Mouse (Mus musculus): ENCODE measurements at regions not wholly inside any gene's neighbourhood (a gene's known extent, or its start where the extent isn't known, plus 50 kb on each side); places are given as distances from the start of the nearest gene placed in this dataset.
A peak's percentile ranks its signal among the peaks of the same experiment; 100 is the strongest.

- Histone ChIP-seq H3K9me3 (ENCODE audit: control insufficient read depth, low read length) (no peaks in the 10 kb centered on the region), H3K4me3 (ENCODE audit: low read depth, low read length) (no peak overlapping the region), H3K27ac (replicated peaks; ENCODE audit: low read depth, low read length) (no peak overlapping the region), H3K36me3 (ENCODE audit: control insufficient read depth, insufficient read depth, low read length) (no peaks in the 10 kb centered on the region), H3K4me1 (ENCODE audit: control insufficient read depth, insufficient read depth, low read length) (no peaks in the 10 kb centered on the region), H3K9ac (ENCODE audit: low read depth, low read length) (no peak overlapping the region), H3K27me3 (replicated peaks; ENCODE audit: control insufficient read depth, insufficient read depth, low read length) (no peaks in the 10 kb centered on the region), H3K4me2 (ENCODE audit: low read depth, low read length) (no peak overlapping the region)
- ATAC-seq (ENCODE audit: low read depth), result peak; percentile 57; the same call in 1 of the 2 replicates
- peak; percentile 35 for DNase-seq (ENCODE audit: low spot score)
- WGBS, result 39% methylated on average over 8 of the region's 8 CpGs
Measured at GRCm38 (mm10) chr7:69062094-69062493, 313.1 kb upstream of the Arrdc4 start.

GRCm38 (mm10) chr7:69061242-69061641 is 312.2 kb upstream of the Arrdc4 start:
- Histone ChIP-seq H3K4me2 (ENCODE audit: low read depth, low read length) (no peak overlapping the region), H3K27ac (replicated peaks; ENCODE audit: low read depth, low read length) (no peak overlapping the region), H3K36me3 (ENCODE audit: control insufficient read depth, insufficient read depth, low read length) (no peaks in the 10 kb centered on the region), H3K27me3 (replicated peaks; ENCODE audit: control insufficient read depth, insufficient read depth, low read length) (no peaks in the 10 kb centered on the region), H3K4me3 (ENCODE audit: low read depth, low read length) (no peak overlapping the region), H3K4me1 (ENCODE audit: control insufficient read depth, insufficient read depth, low read length) (no peaks in the 10 kb centered on the region), H3K9ac (ENCODE audit: low read depth, low read length) (no peak overlapping the region), H3K9me3 (ENCODE audit: control insufficient read depth, low read length) (no peaks in the 10 kb centered on the region)
- no peak for ATAC-seq (ENCODE audit: low read depth)
- 83% methylated on average over 4 of the region's 4 CpGs for WGBS
- no peak for DNase-seq (ENCODE audit: low spot score)

DNA sequence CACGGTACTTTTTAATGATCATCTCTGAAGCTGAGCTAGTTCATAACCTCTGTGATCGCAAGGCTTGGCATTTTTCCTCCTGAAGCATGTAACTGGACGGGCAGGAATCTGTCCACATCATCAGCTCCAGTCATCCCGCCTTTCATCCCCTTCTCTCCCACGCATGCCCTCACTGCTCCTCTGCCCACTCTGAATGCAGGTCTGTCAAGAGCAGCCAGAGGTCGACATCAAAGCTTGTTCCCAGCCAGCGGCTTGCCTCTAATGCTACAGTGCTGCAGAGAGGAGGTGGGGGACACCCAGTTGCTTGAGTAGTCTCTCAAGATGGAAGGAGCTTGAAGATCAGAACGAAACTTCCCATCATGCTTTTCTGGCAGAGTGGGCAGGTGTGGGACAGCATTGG is 267.5 kb upstream of the Arrdc4 start:
- no peak overlapping the region for H3K4me3 ChIP-seq (ENCODE audit: low read depth, low read length)
- H3K9me3 ChIP-seq (ENCODE audit: control insufficient read depth, low read length), result no peaks in the 10 kb centered on the region
- WGBS, result 51% methylated on average over 8 of the region's 8 CpGs
- no peak for ATAC-seq (ENCODE audit: low read depth)
- DNase-seq (ENCODE audit: low spot score), result no peak
- H3K27ac ChIP-seq (replicated peaks; ENCODE audit: low read depth, low read length), result no peak overlapping the region
- H3K27me3 ChIP-seq (replicated peaks; ENCODE audit: control insufficient read depth, insufficient read depth, low read length), result no peaks in the 10 kb centered on the region
- H3K36me3 ChIP-seq (ENCODE audit: control insufficient read depth, insufficient read depth, low read length), result no peaks in the 10 kb centered on the region
- no peaks in the 10 kb centered on the region for H3K4me1 ChIP-seq (ENCODE audit: control insufficient read depth, insufficient read depth, low read length)
- no peak overlapping the region for H3K4me2 ChIP-seq (ENCODE audit: low read depth, low read length)
- H3K9ac ChIP-seq (ENCODE audit: low read depth, low read length), result no peak overlapping the region

- no peak overlapping the region for H3K4me2 ChIP-seq (ENCODE audit: low read depth, low read length)
- no peak for DNase-seq (ENCODE audit: low spot score)
- H3K9me3 ChIP-seq (ENCODE audit: control insufficient read depth, low read length), result no peaks in the 10 kb centered on the region
- WGBS, result 81% methylated on average over 4 of the region's 4 CpGs
- no peak for ATAC-seq (ENCODE audit: low read depth)
- H3K4me3 ChIP-seq (ENCODE audit: low read depth, low read length), result no peak overlapping the region
- no peak overlapping the region for H3K27ac ChIP-seq (replicated peaks; ENCODE audit: low read depth, low read length)
- H3K9ac ChIP-seq (ENCODE audit: low read depth, low read length), result no peak overlapping the region
- no peaks in the 10 kb centered on the region for H3K27me3 ChIP-seq (replicated peaks; ENCODE audit: control insufficient read depth, insufficient read depth, low read length)
- no peaks in the 10 kb centered on the region for H3K4me1 ChIP-seq (ENCODE audit: control insufficient read depth, insufficient read depth, low read length)
- no peaks in the 10 kb centered on the region for H3K36me3 ChIP-seq (ENCODE audit: control insufficient read depth, insufficient read depth, low read length)
Measured at GRCm38 (mm10) chr7:69015047-69015446, 266.0 kb upstream of the Arrdc4 start.

- Histone ChIP-seq H3K27ac (replicated peaks; ENCODE audit: low read depth, low read length) (no peak overlapping the region), H3K9ac (ENCODE audit: low read depth, low read length) (no peak overlapping the region), H3K36me3 (ENCODE audit: control insufficient read depth, insufficient read depth, low read length) (no peaks in the 10 kb centered on the region), H3K9me3 (ENCODE audit: control insufficient read depth, low read length) (no peaks in the 10 kb centered on the region), H3K4me1 (ENCODE audit: control insufficient read depth, insufficient read depth, low read length) (no peaks in the 10 kb centered on the region), H3K27me3 (replicated peaks; ENCODE audit: control insufficient read depth, insufficient read depth, low read length) (no peaks in the 10 kb centered on the region), H3K4me2 (ENCODE audit: low read depth, low read length) (no peak overlapping the region), H3K4me3 (ENCODE audit: low read depth, low read length) (no peak overlapping the region)
- WGBS, result 46% methylated on average over 10 of the region's 10 CpGs
- ATAC-seq (ENCODE audit: low read depth), result no peak
- no peak for DNase-seq (ENCODE audit: low spot score)
Measured at GRCm38 (mm10) chr7:69007237-69007636, 258.2 kb upstream of the Arrdc4 start.

DNA sequence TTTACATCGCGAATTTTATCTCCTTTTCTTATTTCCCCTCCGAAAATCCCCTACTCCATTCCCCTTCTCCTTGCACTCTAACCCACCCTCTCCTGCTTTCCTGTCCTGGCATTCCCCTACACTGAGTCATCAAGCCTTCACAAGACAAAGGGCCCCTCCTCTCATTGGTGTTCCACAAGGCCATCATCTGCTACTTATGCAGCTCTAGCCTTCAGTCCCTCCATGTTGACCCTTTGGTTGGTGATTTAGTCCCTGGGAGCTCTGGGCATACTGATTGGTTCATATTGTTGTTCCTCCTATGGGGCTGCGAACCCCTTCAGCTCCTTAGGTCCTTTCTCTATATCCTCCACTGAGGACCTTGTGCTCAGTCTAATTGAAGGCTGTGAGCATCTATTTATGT is 239.0 kb upstream of the Arrdc4 start:
- no peak for DNase-seq (ENCODE audit: low spot score)
- H3K36me3 ChIP-seq (ENCODE audit: control insufficient read depth, insufficient read depth, low read length), result no peaks in the 10 kb centered on the region
- no peak overlapping the region for H3K4me3 ChIP-seq (ENCODE audit: low read depth, low read length)
- no peaks in the 10 kb centered on the region for H3K27me3 ChIP-seq (replicated peaks; ENCODE audit: control insufficient read depth, insufficient read depth, low read length)
- no peaks in the 10 kb centered on the region for H3K9me3 ChIP-seq (ENCODE audit: control insufficient read depth, low read length)
- ATAC-seq (ENCODE audit: low read depth), result no peak
- no peak overlapping the region for H3K9ac ChIP-seq (ENCODE audit: low read depth, low read length)
- H3K27ac ChIP-seq (replicated peaks; ENCODE audit: low read depth, low read length), result no peak overlapping the region
- H3K4me2 ChIP-seq (ENCODE audit: low read depth, low read length), result no peak overlapping the region
- no peaks in the 10 kb centered on the region for H3K4me1 ChIP-seq (ENCODE audit: control insufficient read depth, insufficient read depth, low read length)
- 83% methylated on average over 4 of the region's 4 CpGs for WGBS

GRCm38 (mm10) chr7:68983937-68984336 is 234.9 kb upstream of the Arrdc4 start:
- H3K4me1 ChIP-seq (ENCODE audit: control insufficient read depth, insufficient read depth, low read length), result no peaks in the 10 kb centered on the region
- H3K9ac ChIP-seq (ENCODE audit: low read depth, low read length), result no peak overlapping the region
- H3K4me2 ChIP-seq (ENCODE audit: low read depth, low read length), result no peak overlapping the region
- no peaks in the 10 kb centered on the region for H3K9me3 ChIP-seq (ENCODE audit: control insufficient read depth, low read length)
- DNase-seq (ENCODE audit: low spot score) (no peak), ATAC-seq (ENCODE audit: low read depth) (no peak)
- peaks cover 5% of the 10 kb centered on the region; the same call in 1 of the 2 replicates for H3K27me3 ChIP-seq (replicated peaks; ENCODE audit: control insufficient read depth, insufficient read depth, low read length)
- 42% methylated on average over 1 of the region's 1 CpGs for WGBS
- H3K27ac ChIP-seq (replicated peaks; ENCODE audit: low read depth, low read length), result no peak overlapping the region
- no peak overlapping the region for H3K4me3 ChIP-seq (ENCODE audit: low read depth, low read length)
- no peaks in the 10 kb centered on the region for H3K36me3 ChIP-seq (ENCODE audit: control insufficient read depth, insufficient read depth, low read length)

- 34% methylated on average over 10 of the region's 10 CpGs for WGBS
- DNase-seq (ENCODE audit: low spot score) (no peak), ATAC-seq (ENCODE audit: low read depth) (no peak)
- Histone ChIP-seq H3K4me2 (ENCODE audit: low read depth, low read length) (no peak overlapping the region), H3K4me1 (ENCODE audit: control insufficient read depth, insufficient read depth, low read length) (no peaks in the 10 kb centered on the region), H3K27me3 (replicated peaks; ENCODE audit: control insufficient read depth, insufficient read depth, low read length) (peaks cover 5% of the 10 kb centered on the region; the same call in 1 of the 2 replicates), H3K9me3 (ENCODE audit: control insufficient read depth, low read length) (no peaks in the 10 kb centered on the region), H3K36me3 (ENCODE audit: control insufficient read depth, insufficient read depth, low read length) (no peaks in the 10 kb centered on the region), H3K9ac (ENCODE audit: low read depth, low read length) (no peak overlapping the region), H3K4me3 (ENCODE audit: low read depth, low read length) (no peak overlapping the region), H3K27ac (replicated peaks; ENCODE audit: low read depth, low read length) (no peak overlapping the region)
Measured at GRCm38 (mm10) chr7:68982914-68983502, 234.0 kb upstream of the Arrdc4 start.

DNA sequence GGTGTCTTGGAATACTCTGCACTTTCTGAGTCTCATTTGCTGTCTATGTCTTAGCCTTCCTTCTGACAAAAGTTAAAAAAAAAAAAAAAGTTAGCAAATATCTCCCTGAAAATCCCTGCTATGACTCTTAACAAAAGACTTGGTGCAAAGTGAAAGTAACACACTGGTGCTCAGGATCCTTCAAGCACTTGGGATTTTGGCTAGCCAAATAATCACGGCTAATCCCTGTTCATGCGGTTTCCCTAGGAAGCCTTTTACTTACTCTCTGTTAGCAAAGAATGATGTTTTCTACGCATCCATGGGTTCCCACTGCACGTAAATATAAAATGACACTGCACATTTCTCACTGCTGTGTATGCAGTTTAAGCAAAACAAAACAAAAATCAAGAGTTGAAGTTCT is 229.5 kb upstream of the Arrdc4 start:
- no peak overlapping the region for H3K4me3 ChIP-seq (ENCODE audit: low read depth, low read length)
- H3K27me3 ChIP-seq (replicated peaks; ENCODE audit: control insufficient read depth, insufficient read depth, low read length), result peaks cover 5% of the 10 kb centered on the region; the same call in 1 of the 2 replicates
- peak; percentile 45 for DNase-seq (ENCODE audit: low spot score)
- no peak overlapping the region for H3K27ac ChIP-seq (replicated peaks; ENCODE audit: low read depth, low read length)
- ATAC-seq (ENCODE audit: low read depth), result no peak
- no peaks in the 10 kb centered on the region for H3K4me1 ChIP-seq (ENCODE audit: control insufficient read depth, insufficient read depth, low read length)
- no peak overlapping the region for H3K9ac ChIP-seq (ENCODE audit: low read depth, low read length)
- peak overlapping the region; percentile 26 for H3K4me2 ChIP-seq (ENCODE audit: low read depth, low read length)
- 42% methylated on average over 4 of the region's 4 CpGs for WGBS
- no peaks in the 10 kb centered on the region for H3K9me3 ChIP-seq (ENCODE audit: control insufficient read depth, low read length)
- no peaks in the 10 kb centered on the region for H3K36me3 ChIP-seq (ENCODE audit: control insufficient read depth, insufficient read depth, low read length)
